Mouse (Mus musculus): ENCODE measurements around the gene Cbx4. TPM values are rescaled to one million over a fixed set of nuclear protein-coding genes. Genes with fewer than 3 reads are reported as not detected.

Gene Cbx4
- polyA plus RNA-seq, 1 experiment from 2014 or later, result 20.2 TPM

GRCm38 (mm10) chr11:119066841-119067240 is 19.2 kb downstream of the Cbx4 start:
- Histone ChIP-seq H3K27ac (replicated peaks) (no peak overlapping the region), H3K9me3 (replicated peaks) (no peaks in the 10 kb centered on the region), H3K4me2 (no peak overlapping the region), H3K4me1 (no peaks in the 10 kb centered on the region), H3K36me3 (no peaks in the 10 kb centered on the region), H3K27me3 (replicated peaks) (peaks cover 21% of the 10 kb centered on the region), H3K9ac (replicated peaks) (no peak overlapping the region), H3K4me3 (replicated peaks) (no peak overlapping the region)
- WGBS, result 84% methylated on average over 8 of the region's 8 CpGs
- no peak for ATAC-seq (ENCODE audit: low FRiP score)

GRCm38 (mm10) chr11:119059256-119059655 is 26.8 kb downstream of the Cbx4 start:
- Histone ChIP-seq H3K4me2 (peak overlapping the region; percentile 82; the same call in 1 of the 2 replicates), H3K4me1 (peaks cover 44% of the 10 kb centered on the region), H3K27me3 (replicated peaks) (peaks cover 56% of the 10 kb centered on the region), H3K9ac (replicated peaks) (no peak overlapping the region), H3K9me3 (replicated peaks) (no peaks in the 10 kb centered on the region), H3K36me3 (no peaks in the 10 kb centered on the region), H3K27ac (replicated peaks) (no peak overlapping the region), H3K4me3 (replicated peaks) (no peak overlapping the region)
- 12% methylated on average over 3 of the region's 3 CpGs for WGBS
- no peak for ATAC-seq (ENCODE audit: low FRiP score)

- Histone ChIP-seq H3K27ac (replicated peaks) (no peak overlapping the region), H3K9me3 (replicated peaks) (no peaks in the 10 kb centered on the region), H3K4me1 (peaks cover 53% of the 10 kb centered on the region), H3K27me3 (replicated peaks) (peaks cover 54% of the 10 kb centered on the region), H3K4me3 (replicated peaks) (peak overlapping the region; percentile 14), H3K9ac (replicated peaks) (peak overlapping the region; percentile 34; the same call in 1 of the 2 replicates), H3K4me2 (peak overlapping the region; percentile 82), H3K36me3 (no peaks in the 10 kb centered on the region)
- WGBS, result 2% methylated on average over 58 of the region's 58 CpGs
- no peak for ATAC-seq (ENCODE audit: low FRiP score)
Observed at GRCm38 (mm10) chr11:119058041-119058995, 27.7 kb downstream of the Cbx4 start.

GRCm38 (mm10) chr11:119057291-119057690 is 28.7 kb downstream of the Cbx4 start:
- 1% methylated on average over 9 of the region's 9 CpGs for WGBS
- Histone ChIP-seq H3K4me3 (replicated peaks) (peak overlapping the region; percentile 51), H3K4me2 (peak overlapping the region; percentile 82), H3K4me1 (peaks cover 62% of the 10 kb centered on the region), H3K27me3 (replicated peaks) (peaks cover 45% of the 10 kb centered on the region), H3K9me3 (replicated peaks) (no peaks in the 10 kb centered on the region), H3K36me3 (no peaks in the 10 kb centered on the region), H3K9ac (replicated peaks) (peak overlapping the region; percentile 76), H3K27ac (replicated peaks) (peak overlapping the region; percentile 83)
- ATAC-seq (ENCODE audit: low FRiP score), result no peak

GRCm38 (mm10) chr11:119056301-119057211 is 29.5 kb downstream of the Cbx4 start:
- peak overlapping the region; percentile 76 for H3K9ac ChIP-seq (replicated peaks)
- H3K9me3 ChIP-seq (replicated peaks), result no peaks in the 10 kb centered on the region
- H3K4me3 ChIP-seq (replicated peaks), result peak overlapping the region; percentile 51
- WGBS, result under 1% methylated on average over 59 of the region's 65 CpGs
- peaks cover 45% of the 10 kb centered on the region for H3K27me3 ChIP-seq (replicated peaks)
- peak overlapping the region; percentile 83 for H3K27ac ChIP-seq (replicated peaks)
- ATAC-seq (ENCODE audit: low FRiP score), result peak; percentile 26; the same call in 1 of the 2 replicates
- peaks cover 69% of the 10 kb centered on the region for H3K4me1 ChIP-seq
- H3K36me3 ChIP-seq, result no peaks in the 10 kb centered on the region
- H3K4me2 ChIP-seq, result peak overlapping the region; percentile 82

GRCm38 (mm10) chr11:119055571-119056131 is 30.4 kb downstream of the Cbx4 start:
- 1% methylated on average over 32 of the region's 32 CpGs for WGBS
- peak overlapping the region; percentile 76 for H3K9ac ChIP-seq (replicated peaks)
- peak overlapping the region; percentile 51 for H3K4me3 ChIP-seq (replicated peaks)
- peaks cover 69% of the 10 kb centered on the region for H3K4me1 ChIP-seq
- peak overlapping the region; percentile 82 for H3K4me2 ChIP-seq
- no peaks in the 10 kb centered on the region for H3K36me3 ChIP-seq
- H3K27me3 ChIP-seq (replicated peaks), result peaks cover 48% of the 10 kb centered on the region
- H3K27ac ChIP-seq (replicated peaks), result peak overlapping the region; percentile 83
- ATAC-seq (ENCODE audit: low FRiP score), result no peak
- no peaks in the 10 kb centered on the region for H3K9me3 ChIP-seq (replicated peaks)

GRCm38 (mm10) chr11:119054351-119055345 is 31.4 kb downstream of the Cbx4 start:
- WGBS, result 1% methylated on average over 47 of the region's 47 CpGs
- H3K9me3 ChIP-seq (replicated peaks), result no peaks in the 10 kb centered on the region
- peaks cover 48% of the 10 kb centered on the region for H3K27me3 ChIP-seq (replicated peaks)
- no peak for ATAC-seq (ENCODE audit: low FRiP score)
- peak overlapping the region; percentile 38 for H3K4me3 ChIP-seq (replicated peaks)
- H3K4me2 ChIP-seq, result peak overlapping the region; percentile 82
- peak overlapping the region; percentile 92 for H3K27ac ChIP-seq (replicated peaks)
- peak overlapping the region; percentile 45 for H3K9ac ChIP-seq (replicated peaks)
- H3K36me3 ChIP-seq, result no peaks in the 10 kb centered on the region
- peaks cover 69% of the 10 kb centered on the region for H3K4me1 ChIP-seq

GRCm38 (mm10) chr11:119053738-119054350 is 32.2 kb downstream of the Cbx4 start:
- Histone ChIP-seq H3K4me3 (replicated peaks) (peak overlapping the region; percentile 38), H3K4me2 (peak overlapping the region; percentile 82), H3K9me3 (replicated peaks) (no peaks in the 10 kb centered on the region), H3K36me3 (no peaks in the 10 kb centered on the region), H3K27me3 (replicated peaks) (peaks cover 48% of the 10 kb centered on the region), H3K9ac (replicated peaks) (peak overlapping the region; percentile 45), H3K4me1 (peaks cover 66% of the 10 kb centered on the region), H3K27ac (replicated peaks) (peak overlapping the region; percentile 92)
- WGBS, result 1% methylated on average over 33 of the region's 35 CpGs
- ATAC-seq (ENCODE audit: low FRiP score), result peak; percentile 66

GRCm38 (mm10) chr11:119053257-119053670 is 32.8 kb downstream of the Cbx4 start:
- under 1% methylated on average over 42 of the region's 42 CpGs for whole genome bisulfite sequencing
- Histone ChIP-seq H3K27me3 (replicated peaks) (peaks cover 48% of the 10 kb centered on the region), H3K36me3 (no peaks in the 10 kb centered on the region), H3K9me3 (replicated peaks) (no peaks in the 10 kb centered on the region), H3K27ac (replicated peaks) (peak overlapping the region; percentile 92), H3K4me2 (peak overlapping the region; percentile 82), H3K9ac (replicated peaks) (peak overlapping the region; percentile 49), H3K4me3 (replicated peaks) (peak overlapping the region; percentile 38), H3K4me1 (peaks cover 63% of the 10 kb centered on the region)
- ATAC-seq (ENCODE audit: low FRiP score), result peak; percentile 93

- H3K36me3 ChIP-seq, result no peaks in the 10 kb centered on the region
- 3% methylated on average over 13 of the region's 13 CpGs for WGBS
- no peak for ATAC-seq (ENCODE audit: low FRiP score)
- H3K4me3 ChIP-seq (replicated peaks), result peak overlapping the region; percentile 38
- H3K27ac ChIP-seq (replicated peaks), result peak overlapping the region; percentile 92
- peaks cover 48% of the 10 kb centered on the region for H3K27me3 ChIP-seq (replicated peaks)
- peak overlapping the region; percentile 82 for H3K4me2 ChIP-seq
- no peaks in the 10 kb centered on the region for H3K9me3 ChIP-seq (replicated peaks)
- H3K9ac ChIP-seq (replicated peaks), result peak overlapping the region; percentile 49
- H3K4me1 ChIP-seq, result peaks cover 63% of the 10 kb centered on the region
Observed at GRCm38 (mm10) chr11:119052661-119053256, 33.3 kb downstream of the Cbx4 start.

Data from neural tube, embryonic 15.5 days (tissue).